Mouse (Mus musculus): ENCODE results near the gene Cebpa. TPM values are rescaled to one million over a fixed set of nuclear protein-coding genes. Genes with fewer than 3 reads are reported as not detected.

Cebpa gene
- total RNA-seq, 2 experiments from 2014 or later, result 4.0 to 5.8 TPM

DNA sequence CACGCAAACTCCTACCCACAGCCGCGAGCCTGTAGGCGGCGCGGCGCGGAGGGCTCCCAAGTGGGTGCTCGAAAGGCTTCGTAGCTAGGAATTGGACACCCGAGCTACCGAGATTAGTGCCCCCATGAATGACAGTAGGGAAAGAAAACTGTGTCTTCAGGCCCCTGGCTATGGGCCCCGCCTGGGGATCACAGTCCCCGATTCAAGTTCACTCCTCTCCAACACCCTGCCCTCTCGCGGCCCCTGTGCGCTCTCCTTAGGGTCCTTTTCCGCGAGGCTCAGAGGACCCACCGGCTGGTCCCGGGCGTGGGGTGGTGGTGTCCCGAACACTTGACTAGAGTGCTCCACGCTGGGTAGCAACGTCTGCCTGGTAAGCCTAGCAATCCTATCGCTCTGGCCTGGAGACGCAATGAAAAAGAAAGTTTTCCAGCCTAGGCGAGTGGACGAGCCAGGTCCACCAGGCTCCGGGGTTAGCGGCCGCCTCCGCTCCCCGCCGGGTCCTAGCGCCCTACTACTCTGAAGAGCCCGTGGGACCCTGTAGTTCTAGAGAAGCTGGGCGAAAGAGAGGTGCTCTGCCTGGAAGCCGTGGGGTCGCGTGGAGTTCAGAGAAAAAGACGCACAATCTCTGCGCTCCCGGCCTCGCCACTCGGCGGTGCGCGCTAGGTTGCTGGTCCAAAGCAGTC, 853 bp upstream of the Cebpa start:
- peak; percentile 65 to 75 for DNase-seq
- intact Hi-C loops (cut with DNase I), result loop anchor here (2.0 to 10.0 kb wide), 3 partner anchors 53 to 144 kb away; no protein-coding TSS in a partner anchor

GRCm38 (mm10) chr7:35119506-35120145, 533 bp downstream of the Cebpa start:
- peak; percentile 31 to 53 for DNase-seq
- intact Hi-C loops (cut with DNase I), result loop anchor here (1.0 to 10.0 kb wide), 4 partner anchors 50 to 143 kb away; no protein-coding TSS in a partner anchor

GRCm38 (mm10) chr7:35120146-35120691, 1.1 kb downstream of the Cebpa start:
- peak; percentile 29 to 52 for DNase-seq
- intact Hi-C loops (cut with DNase I), result no loop called here

- DNase-seq, result peak in 1 of 2 experiments; percentile 12
- intact Hi-C loops (cut with DNase I), result no loop called here
Measured at GRCm38 (mm10) chr7:35121150-35121549, 2.1 kb downstream of the Cebpa start.

- peak in 1 of 2 experiments; percentile 11 for DNase-seq
- intact Hi-C loops (cut with DNase I), result no loop called here
Measured at GRCm38 (mm10) chr7:35122401-35123320, 3.6 kb downstream of the Cebpa start.

DNA sequence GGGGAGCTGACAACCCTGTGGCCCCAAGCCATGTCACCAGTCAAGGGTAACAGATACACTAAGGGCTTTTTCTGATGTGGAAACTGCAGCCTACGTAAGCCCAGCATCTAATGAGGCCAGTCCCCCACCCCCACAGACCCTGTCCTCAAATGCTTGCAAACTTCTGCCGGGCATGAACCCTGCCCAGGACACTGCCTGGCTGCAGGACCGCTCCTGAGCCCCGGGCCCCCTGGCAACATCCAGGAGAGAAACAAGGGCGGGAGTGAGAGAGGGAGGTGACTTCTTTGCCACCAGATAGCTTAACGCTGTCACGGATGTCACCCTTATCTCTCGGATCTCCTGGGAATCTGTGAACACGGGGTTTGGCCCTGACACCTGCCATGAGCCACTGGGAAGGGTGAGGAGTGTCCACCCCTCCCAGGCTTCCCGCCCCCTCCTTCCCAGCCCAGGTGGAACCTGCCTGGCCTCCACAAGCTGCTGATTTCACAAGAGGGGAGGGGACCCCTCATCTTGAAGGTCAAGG, 4.4 kb downstream of the Cebpa start:
- intact Hi-C loops (cut with DNase I), result no loop called here
- DNase-seq, result peak in 1 of 2 experiments; percentile 12

DNA sequence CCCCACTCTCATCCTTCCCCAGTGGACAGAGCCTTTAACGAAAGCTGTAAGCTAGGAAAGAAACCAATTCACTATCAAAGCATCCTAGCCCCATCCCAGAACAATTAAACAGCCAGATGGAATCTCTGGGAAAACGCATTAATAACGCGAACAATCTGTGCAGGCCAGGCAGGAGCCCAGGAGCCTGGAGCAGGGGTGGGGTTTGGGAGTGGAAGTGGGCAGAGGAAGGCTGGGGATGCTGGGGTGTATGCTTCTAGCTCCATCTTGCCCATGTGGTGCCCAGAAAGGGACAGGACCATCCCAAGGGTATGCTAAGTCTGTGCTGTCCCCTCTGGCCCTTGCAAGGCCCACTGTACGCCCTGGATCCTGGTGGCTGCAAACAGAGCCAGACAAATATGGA, 5.1 kb downstream of the Cebpa start:
- intact Hi-C loops (cut with DNase I), result no loop called here
- no peak for DNase-seq

DNA sequence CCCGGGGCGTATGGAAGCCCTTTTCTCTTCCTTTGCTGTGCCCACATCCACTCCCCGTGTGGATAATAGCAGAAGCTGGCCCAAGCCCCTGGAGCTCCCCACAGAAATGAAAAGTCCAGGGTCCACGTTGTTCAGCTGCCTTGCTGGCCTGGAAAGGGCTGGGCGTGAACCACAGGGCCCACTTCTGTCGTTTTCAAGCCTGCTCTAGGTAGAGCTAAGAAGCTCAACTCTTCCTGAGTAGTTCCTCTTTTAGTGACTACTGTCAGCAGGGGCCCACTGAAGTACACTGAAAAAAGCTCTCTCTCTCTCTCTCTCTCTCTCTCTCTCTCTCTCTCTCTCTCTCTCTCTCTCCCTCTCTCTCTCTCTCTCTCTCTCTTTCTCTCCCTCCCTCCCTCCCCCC, 5.7 kb downstream of the Cebpa start:
- intact Hi-C loops (cut with DNase I), result no loop called here
- no peak for DNase-seq

GRCm38 (mm10) chr7:35125971-35126370, 6.9 kb downstream of the Cebpa start:
- DNase-seq, result no peak
- intact Hi-C loops (cut with DNase I), result no loop called here

DNA sequence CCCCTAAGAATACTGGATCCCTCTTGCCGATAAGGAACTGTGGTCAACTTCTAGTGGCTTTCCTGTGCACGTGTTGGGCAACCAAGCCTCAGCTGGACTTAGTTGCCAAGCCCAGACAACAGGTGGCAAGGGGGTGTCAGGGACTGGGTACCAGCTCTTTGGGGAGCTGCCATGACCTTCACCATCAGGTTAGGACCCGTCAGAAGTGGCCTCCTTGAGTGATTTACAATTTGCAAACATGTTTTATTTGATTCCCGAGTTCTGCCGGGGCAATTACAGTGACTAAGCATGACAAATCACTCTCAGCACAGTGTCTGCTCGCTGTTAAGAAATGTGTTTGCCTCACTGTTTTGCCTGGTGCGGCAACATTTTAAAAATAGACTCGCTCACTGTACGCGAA, 7.9 kb downstream of the Cebpa start:
- intact Hi-C loops (cut with DNase I), result no loop called here
- DNase-seq, result no peak

- intact Hi-C loops (cut with DNase I), result no loop called here
Measured at GRCm38 (mm10) chr7:35127721-35128120, 8.6 kb downstream of the Cebpa start.

DNA sequence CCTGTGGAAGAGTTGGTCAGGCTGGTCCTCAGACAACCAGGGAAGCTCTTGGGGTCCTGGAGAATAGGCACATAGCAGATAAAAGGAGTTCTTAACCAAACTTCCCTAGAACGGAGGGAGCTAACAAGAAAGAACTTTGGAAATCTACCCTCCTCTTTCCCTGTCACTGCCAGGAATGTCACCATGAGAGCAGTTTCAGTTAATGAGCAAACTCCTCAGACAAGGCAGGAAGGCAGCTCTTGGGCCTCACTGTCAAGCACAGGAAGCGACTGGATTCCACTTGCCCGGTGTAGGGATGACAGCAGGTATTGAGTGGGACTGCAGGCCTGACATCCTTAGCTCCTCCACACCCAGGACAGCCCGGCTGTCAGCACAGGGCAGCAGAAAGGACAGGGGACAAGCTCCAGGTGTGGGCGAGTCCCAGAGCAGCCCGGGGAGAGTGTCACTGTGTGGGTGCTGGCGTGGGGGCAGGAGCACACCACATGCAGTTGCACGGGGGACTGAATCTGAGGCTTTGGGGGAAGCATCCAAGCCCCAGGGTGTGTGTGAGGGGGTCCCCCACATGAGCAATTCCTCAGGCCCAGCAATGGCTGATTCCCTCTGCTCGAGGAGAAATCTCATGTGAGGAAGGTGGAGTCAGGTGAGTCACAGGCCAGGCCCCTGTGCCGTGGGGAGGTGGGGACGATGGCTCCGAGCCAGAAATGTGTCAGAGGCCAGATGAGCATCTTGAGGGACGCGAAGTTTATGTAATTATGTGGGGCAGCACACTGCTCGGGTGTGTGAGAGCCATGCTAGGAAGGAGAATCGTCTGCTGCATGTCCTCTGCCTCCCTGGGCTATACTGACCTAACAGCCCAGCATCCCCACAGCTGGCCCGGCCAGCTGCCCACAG, 9.8 kb downstream of the Cebpa start:
- intact Hi-C loops (cut with DNase I), result no loop called here
- DNase-seq, result no peak

More at GRCm38 (mm10) chr7:35127721-35128120, 8.6 kb downstream of the Cebpa start:
- no peak for DNase-seq

- DNase-seq, result no peak
- intact Hi-C loops (cut with DNase I), result no loop called here
Measured at GRCm38 (mm10) chr7:35130059-35130738, 11.1 kb downstream of the Cebpa start.

GRCm38 (mm10) chr7:35130888-35131287, 11.8 kb downstream of the Cebpa start:
- intact Hi-C loops (cut with DNase I), result no loop called here
- no peak for DNase-seq

DNA sequence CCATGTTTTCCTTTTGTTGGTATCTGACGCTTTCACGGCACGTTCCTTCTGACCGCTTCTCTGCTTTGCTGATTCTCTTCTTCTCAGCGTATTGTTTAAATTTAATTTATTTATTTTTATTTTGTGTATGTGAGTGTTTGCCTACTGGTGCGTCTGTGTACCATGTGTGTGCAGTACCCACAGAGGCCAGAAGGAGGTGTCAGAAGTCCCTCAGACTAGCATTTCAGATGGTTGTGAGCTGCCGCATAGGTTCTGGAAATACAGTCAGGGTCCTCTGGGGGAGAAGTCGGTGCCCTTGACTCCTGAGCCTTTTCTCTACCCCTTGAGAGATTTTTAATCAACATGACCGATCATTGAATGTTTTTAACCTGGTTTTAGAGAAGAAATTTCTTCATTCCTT, 12.5 kb downstream of the Cebpa start:
- intact Hi-C loops (cut with DNase I), result no loop called here
- DNase-seq, result no peak

- intact Hi-C loops (cut with DNase I), result no loop called here
- DNase-seq, result no peak
Measured at GRCm38 (mm10) chr7:35134621-35135020, 15.5 kb downstream of the Cebpa start.

DNA sequence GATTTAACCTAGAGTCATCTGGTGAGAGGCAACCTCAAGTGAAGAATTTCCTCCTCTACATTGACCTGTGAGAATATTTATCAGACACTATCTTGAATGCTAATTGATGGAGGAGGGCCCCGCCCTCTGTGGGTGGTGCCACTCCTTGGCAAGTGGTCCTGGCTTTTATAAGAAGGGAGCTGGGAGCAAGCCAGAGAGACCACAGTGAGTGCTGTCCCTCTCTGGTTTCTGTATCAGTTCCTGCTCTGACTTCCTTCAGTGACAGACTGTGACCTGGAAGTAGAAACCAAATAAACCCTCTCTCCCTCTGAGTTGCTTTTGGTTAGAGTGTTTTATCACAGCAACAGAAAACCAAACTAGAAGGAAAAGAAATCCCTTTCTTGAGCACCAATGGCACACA, 18.4 kb downstream of the Cebpa start:
- DNase-seq, result no peak
- intact Hi-C loops (cut with DNase I), result no loop called here

GRCm38 (mm10) chr7:35138481-35138880, 19.4 kb downstream of the Cebpa start:
- intact Hi-C loops (cut with DNase I), result no loop called here

DNA sequence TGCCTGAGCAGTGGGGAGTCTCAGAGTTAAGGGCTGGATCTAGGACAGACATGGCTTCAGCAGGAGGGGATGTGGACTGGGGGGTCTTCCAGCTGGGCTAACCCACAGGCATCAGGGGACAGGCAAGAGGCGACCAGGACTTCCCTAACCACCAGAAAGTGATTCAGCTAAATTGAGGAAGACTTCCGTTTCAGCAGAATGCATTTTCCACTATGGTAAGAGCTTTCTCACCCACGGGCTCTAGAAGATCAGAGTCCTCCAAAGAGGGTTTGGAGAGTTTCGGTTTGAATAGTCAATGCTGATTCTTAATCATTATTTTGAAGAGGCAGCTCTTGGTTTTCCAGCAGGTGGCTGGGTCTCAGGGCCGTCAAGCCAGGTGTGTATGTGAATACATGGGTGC, 20.8 kb downstream of the Cebpa start:
- no peak for DNase-seq
- intact Hi-C loops (cut with DNase I), result no loop called here

More at GRCm38 (mm10) chr7:35138481-35138880, 19.4 kb downstream of the Cebpa start:
- no peak for DNase-seq
